Mouse (Mus musculus) megakaryocyte, embryonic 14.5 days (primary cell): Measurements from ENCODE around the gene Sar1b.
"Not testable (repeated sequence)": the region's sequence is repeated elsewhere in the genome, so short reads cannot be mapped to it uniquely, and the experiment has no call there.

Source experiments
- FLI1 ChIP-seq: IDR thresholded peaks from 2 replicates; pipeline ENCODE4 v1.6.1; 2012; ENCODE audit warnings: low read length, inconsistent platforms, mixed read lengths
- GATA1 ChIP-seq: IDR thresholded peaks from 3 replicates; pipeline ENCODE4 v1.6.1; 2012; ENCODE audit warnings: mixed read lengths, low read length, inconsistent platforms, borderline replicate concordance

- not testable (repeated sequence) for TF ChIP-seq GATA1, FLI1
Observed at GRCm38 (mm10) chr11:51734218-51734617, 29.3 kb upstream of the Sar1b start.
